Mouse (Mus musculus) skeletal muscle tissue, postnatal 0 days (tissue): ENCODE data around the gene Plpp3. TPM values are rescaled to one million over a fixed set of nuclear protein-coding genes. Genes with fewer than 3 reads are reported as not detected.

Experiments
- polyA plus RNA-seq: library from polyadenylated mRNA; unstranded; fragments of >200 nt; fragmentation: Nextera tagmentation; extraction: Ambion mirVana; gene quantifications from 2 replicates; pipeline ENCODE4 v1.2.1, GENCODE M21; 2015

Plpp3 gene
- 99.1 and 118 TPM in 2 replicates for polyA plus RNA-seq

DNA sequence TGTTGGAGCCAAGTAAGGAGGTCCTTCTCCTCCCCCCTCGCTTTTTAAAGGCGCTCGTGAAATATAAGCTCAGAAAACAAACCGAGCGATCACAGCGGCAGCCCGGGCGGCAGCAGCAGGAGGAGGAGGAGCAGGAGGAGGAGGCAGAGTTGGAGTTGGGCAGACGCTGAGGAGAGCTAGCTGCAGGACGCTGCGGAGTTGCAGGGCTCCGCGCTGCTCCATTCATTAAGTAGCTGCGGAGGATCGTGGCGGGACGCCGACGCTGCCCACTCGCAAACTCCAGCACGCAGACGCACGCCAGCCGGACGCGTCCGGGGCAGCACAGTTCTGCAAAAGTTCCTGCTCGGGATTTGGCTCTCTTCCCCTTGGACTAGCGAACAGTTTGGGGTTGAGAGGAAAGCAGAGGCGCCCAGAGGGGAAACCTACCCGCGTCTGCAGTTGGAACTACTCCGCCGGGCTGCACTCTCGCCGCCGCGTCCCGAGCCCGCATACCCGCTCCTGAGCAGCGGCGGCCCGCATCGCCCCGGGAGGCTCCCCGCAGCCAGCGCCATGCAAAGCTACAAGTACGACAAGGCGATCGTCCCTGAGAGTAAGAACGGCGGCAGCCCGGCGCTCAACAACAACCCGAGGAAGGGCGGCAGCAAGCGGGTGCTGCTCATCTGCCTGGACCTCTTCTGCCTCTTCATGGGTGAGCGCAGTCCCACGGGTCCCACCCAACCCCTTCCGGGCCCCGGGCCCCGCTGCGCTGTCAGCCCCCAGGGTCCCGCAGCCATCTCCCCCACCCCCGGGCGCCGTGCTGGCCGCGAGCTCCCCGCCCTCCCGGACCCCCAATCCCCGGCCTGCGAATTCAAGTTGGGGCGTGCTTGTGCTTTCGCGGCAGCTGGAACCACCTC lies at the start of gene Plpp3:
Gene Plpp3 (plus strand): TSS at position 72 of the 893 bp plus-strand sequence.

DNA sequence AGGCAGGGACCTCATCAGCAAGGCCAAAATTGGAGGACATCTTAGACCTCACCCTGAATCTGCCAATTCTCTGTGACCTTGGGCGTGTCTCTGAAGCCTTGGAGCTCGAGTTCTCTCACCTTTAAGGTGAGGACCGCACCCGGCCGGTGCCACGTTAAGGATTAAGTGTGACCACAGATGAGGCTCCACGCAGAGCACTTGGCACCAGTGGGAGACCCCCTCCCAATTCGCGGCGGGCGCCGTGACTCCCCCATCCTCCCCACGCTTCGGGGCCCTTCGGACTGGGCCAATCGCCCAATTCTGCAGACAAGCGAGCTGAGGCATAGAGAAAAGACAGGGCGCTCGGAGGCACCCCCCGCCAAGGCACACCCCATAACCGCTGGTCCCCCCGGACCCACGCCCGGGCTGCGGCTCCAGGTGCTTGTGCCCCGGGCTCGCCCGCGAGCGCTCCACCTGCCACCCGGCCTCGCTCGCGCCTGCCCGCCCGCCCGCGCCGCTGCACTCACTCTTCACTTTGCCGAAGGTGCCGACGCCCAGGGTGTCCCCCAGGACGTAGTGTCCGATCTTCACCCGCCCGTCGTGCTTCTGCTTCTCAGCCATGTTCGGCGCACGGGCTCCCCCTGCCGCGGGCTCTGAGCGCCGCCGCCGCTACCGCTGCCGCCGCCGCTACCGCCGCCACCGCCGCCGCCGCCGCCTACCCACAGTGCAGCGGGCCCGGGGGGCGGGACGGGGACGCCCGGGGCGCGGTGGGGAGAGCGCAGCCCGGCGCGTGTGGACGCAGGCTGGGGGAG lies 47.8 kb upstream of the Plpp3 start, which contains the start of gene Prkaa2:
Gene Prkaa2 (minus strand): TSS at position 692 of the 791 bp plus-strand sequence.

Other genes starting within 250 kb of the Plpp3 start
- gene Fyb2, start 243.9 kb upstream of the Plpp3 start, polyA plus RNA-seq = 0.10 TPM in 1 of 2 replicates, not detected in the other
- gene Prkaa2, start 47.5 kb upstream of the Plpp3 start, polyA plus RNA-seq = 17.0 and 20.9 TPM in 2 replicates